Mouse (Mus musculus): ENCODE measurements around the gene Myo6. TPM values are rescaled to one million over a fixed set of nuclear protein-coding genes. Genes with fewer than 3 reads are reported as not detected.

Gene Myo6
- 33.4 and 35.1 TPM in 2 replicates for polyA plus RNA-seq (2015; fragmentation: Nextera tagmentation; extraction: Ambion mirVana)

GRCm38 (mm10) chr9:80164611-80165474 is at the start of gene Myo6:
Gene Myo6 (plus strand): TSS chr9:80165031.

Other genes starting within 250 kb of the Myo6 start
- 3.8 and 4.4 TPM in 2 replicates for gene Filip1, start 152.2 kb upstream of the Myo6 start, polyA plus RNA-seq (2015; fragmentation: Nextera tagmentation; extraction: Ambion mirVana)
- 47.8 and 57.5 TPM in 2 replicates for gene Senp6, start 98.1 kb upstream of the Myo6 start, polyA plus RNA-seq (2015; fragmentation: Nextera tagmentation; extraction: Ambion mirVana)

Measured in neural tube, postnatal 0 days (tissue).